Mouse (Mus musculus): ENCODE measurements around the gene Tyw1.

The Tyw1 gene

DNA sequence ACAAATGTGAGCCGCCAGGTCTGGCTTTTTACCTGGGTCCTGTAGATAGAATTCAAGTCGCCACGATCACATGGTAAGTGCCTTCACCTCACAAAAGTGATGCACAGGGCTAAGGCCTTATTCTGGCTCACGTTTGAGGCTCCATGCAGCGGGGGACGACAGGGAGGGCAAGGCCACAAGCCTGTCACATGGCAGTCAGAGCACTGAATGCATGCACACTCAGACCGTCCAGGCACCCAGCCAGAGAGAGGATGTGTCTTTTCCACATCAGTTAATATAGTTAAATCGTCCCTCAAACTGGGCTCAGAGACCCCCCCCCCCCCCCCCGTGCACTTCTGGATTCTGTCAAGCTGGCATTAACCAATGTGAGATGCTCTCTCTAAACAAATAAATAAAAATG, 60.9 kb downstream of the Tyw1 start:
- DNase-seq (ENCODE audit: low spot score in 2 of 2): no peak

DNA sequence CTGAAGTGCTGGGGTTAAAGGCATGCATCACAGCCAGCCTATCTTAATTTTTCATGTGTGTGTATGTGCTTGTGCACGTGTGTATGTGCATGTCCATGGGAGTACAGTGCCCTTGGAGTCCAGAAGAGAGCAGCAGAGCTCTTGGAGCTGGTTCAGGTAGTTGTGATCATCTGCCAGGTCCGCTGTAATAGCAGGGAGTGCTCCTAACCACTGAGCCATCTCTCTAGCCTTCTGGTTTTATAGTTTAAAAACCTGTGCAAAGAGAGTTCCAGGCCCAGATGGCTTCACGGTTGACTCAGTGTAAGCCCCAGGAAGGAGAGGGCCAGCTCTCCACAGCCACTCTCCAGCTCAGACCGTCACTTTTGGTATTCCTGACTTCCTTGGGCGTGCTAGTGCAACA, 64.4 kb downstream of the Tyw1 start:
- DNase-seq (ENCODE audit: low spot score in 2 of 2): no peak

- peak; percentile 13 to 22 for DNase-seq (ENCODE audit: low spot score in 2 of 2)
Measured at GRCm38 (mm10) chr5:130320485-130320884, 65.1 kb downstream of the Tyw1 start.

DNA sequence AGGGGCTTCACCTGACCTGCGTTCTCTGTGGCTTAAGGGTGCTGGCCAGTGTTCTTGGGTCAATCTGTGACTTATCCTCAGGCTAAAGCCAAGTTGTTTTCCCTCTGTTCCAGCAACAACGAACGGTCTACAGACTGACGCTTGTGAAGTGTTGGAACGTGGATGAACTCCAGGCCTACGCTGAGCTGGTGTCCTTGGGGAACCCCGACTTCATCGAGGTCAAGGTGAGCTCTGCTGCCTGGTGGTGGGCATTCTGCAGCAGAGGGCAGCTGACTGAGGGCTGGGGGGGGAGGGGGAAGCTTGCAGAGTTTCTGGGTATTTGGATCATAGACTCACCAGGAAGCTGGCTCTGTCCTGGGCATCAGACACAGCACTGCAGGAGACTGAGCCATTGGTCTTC, 70.1 kb downstream of the Tyw1 start:
- no peak for DNase-seq (ENCODE audit: low spot score in 2 of 2)

GRCm38 (mm10) chr5:130327615-130328263, 72.3 kb downstream of the Tyw1 start:
- DNase-seq (ENCODE audit: low spot score in 2 of 2): no peak

- DNase-seq (ENCODE audit: low spot score in 2 of 2): no peak
Measured at GRCm38 (mm10) chr5:130328366-130328765, 72.9 kb downstream of the Tyw1 start.

- DNase-seq (ENCODE audit: low spot score in 2 of 2): no peak
Measured at GRCm38 (mm10) chr5:130329889-130330288, 74.5 kb downstream of the Tyw1 start.

DNA sequence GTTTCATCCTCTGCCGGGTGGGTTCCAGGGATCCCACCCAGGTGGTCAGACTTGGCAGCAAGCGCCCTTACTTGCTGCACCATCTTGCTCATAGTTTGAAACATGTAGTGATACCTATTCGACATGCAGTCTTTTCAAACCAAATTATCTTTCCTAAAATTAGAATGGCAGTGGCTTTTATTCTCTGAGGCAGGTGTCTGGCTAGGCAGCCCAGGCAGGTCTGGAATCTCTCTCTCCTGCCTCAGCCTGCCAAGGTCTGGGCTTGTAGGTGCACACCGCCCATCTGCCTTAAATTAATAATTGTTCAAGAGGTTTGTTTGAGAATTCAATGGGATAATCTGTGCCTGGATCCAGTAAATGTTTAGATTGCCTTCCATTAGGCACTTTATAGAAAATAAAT, 75.4 kb downstream of the Tyw1 start:
- DNase-seq (ENCODE audit: low spot score in 2 of 2): no peak

DNA sequence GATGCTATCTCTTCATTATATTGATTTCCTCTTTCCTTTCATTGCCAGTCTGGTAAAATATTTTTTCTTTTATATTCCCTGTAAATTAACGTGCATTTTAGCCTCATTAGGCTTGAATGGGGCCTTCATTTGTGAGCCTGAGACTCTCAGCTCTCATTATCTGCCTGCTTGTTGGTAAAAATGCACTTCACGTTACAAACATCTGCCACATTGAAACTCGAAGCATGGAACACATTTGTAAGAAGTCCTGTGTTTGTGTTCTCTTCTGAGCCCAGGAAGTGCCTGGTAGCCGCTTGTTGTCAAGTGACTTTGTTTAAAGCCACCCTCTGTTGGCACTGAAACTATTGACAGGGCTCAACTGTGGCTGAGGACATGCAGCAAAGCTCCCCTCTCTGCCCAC, 75.8 kb downstream of the Tyw1 start:
- DNase-seq (ENCODE audit: low spot score in 2 of 2): no peak

DNA sequence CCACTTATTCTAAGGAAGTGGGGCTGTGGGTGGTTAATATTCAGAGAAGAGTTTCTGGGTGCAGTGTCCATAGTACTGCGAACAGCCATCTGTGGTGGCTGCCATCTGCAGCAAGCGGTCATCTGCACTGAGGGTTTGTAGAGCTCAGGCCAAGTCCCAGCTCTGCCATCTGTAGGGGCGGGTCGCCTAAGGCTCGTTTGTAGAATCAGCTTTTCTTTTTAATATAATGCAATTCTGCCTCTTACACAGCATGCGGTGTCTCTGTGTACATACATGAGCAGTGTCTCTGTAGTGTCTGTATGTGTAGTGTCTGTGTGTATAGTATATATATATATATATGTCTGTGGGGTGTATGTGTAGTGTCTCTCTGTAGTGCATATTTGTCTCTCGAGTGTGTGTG, 78.1 kb downstream of the Tyw1 start:
- DNase-seq (ENCODE audit: low spot score in 2 of 2): no peak

DNA sequence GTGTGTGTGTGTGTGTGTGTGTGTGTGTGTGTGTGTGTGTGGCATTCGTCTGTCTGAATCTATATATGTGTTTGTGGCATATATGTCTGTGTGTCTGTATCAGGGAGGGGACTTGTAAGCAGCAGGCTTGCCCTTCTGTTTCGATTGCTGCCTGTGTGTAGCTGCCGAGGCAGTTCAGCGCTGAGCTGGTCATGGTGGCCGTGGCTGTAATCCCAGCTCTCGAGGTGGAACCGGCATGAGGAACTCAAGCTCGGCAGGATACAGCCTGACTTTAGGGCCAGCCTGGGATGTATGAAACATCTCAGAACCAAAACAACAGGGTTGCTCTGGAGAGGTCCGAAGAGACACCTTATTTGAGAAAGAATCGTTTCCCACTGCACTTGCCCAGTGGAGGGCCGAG, 78.6 kb downstream of the Tyw1 start:
- no peak for DNase-seq (ENCODE audit: low spot score in 2 of 2)

GRCm38 (mm10) chr5:130335462-130335861, 80.0 kb downstream of the Tyw1 start:
- no peak for DNase-seq (ENCODE audit: low spot score in 2 of 2)

- no peak for DNase-seq (ENCODE audit: low spot score in 2 of 2)
Measured at GRCm38 (mm10) chr5:130340656-130341055, 85.2 kb downstream of the Tyw1 start.

GRCm38 (mm10) chr5:130344999-130345398, 89.6 kb downstream of the Tyw1 start:
- no peak for DNase-seq (ENCODE audit: low spot score in 2 of 2)

GRCm38 (mm10) chr5:130345871-130346270, 90.5 kb downstream of the Tyw1 start:
- no peak for DNase-seq (ENCODE audit: low spot score in 2 of 2)

DNA sequence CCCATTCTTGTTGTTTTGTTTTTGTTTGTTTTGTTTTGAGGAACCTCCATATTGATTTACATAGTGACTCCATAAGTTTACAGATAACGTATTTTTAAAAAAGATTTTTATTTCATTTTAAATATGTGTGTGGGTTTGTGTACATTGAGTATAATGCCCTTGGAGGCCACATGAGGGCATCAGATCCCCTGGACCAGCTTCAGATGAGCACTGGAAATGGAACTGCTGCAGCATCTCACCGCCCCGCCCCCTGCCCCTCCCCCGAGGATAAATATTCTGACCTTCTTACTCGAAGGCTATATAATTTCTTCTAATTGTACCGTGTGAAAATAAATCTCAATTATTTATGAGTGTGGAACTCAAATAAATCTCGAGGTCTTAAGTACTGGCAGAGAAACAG, 99.8 kb downstream of the Tyw1 start:
- no peak for DNase-seq (ENCODE audit: low spot score in 2 of 2)

- DNase-seq (ENCODE audit: low spot score in 2 of 2): no peak
Measured at GRCm38 (mm10) chr5:130363111-130363510, 107.7 kb downstream of the Tyw1 start.

- no peak for DNase-seq (ENCODE audit: low spot score in 2 of 2)
Measured at GRCm38 (mm10) chr5:130363773-130364172, 108.4 kb downstream of the Tyw1 start.

- DNase-seq (ENCODE audit: low spot score in 2 of 2): no peak
Measured at GRCm38 (mm10) chr5:130368236-130368635, 112.8 kb downstream of the Tyw1 start.

- no peak for DNase-seq (ENCODE audit: low spot score in 2 of 2)
Measured at GRCm38 (mm10) chr5:130369237-130369636, 113.8 kb downstream of the Tyw1 start, which contains the start of gene Caln1. TSS of gene Caln1 (plus strand) at chr5:130369455.

DNA sequence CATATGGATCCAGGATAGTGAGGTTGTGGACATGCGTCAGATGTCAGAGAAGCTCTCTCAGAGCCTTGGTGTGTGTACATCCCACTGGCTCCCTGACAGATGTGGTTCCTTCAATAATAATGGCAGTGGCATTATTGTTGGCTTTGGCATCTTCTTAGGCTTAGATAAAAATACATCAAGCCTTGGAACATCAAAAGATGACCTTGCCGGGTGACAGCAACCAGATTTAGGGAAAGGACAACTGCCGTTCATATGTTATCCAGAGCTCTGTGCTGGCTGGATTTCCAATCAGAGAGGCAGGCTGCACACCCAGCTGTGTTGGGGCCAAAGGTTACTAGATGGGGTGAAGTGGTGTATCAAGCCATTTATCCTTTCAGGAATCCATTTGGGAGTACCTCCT, 120.0 kb downstream of the Tyw1 start:
- DNase-seq (ENCODE audit: low spot score in 2 of 2): no peak

GRCm38 (mm10) chr5:130384222-130384912, 128.9 kb downstream of the Tyw1 start, which contains the start of gene A330070K13Rik:
TSS of gene A330070K13Rik (minus strand) at chr5:130384631.
- DNase-seq (ENCODE audit: low spot score in 2 of 2): peak; percentile 38 to 41

DNA sequence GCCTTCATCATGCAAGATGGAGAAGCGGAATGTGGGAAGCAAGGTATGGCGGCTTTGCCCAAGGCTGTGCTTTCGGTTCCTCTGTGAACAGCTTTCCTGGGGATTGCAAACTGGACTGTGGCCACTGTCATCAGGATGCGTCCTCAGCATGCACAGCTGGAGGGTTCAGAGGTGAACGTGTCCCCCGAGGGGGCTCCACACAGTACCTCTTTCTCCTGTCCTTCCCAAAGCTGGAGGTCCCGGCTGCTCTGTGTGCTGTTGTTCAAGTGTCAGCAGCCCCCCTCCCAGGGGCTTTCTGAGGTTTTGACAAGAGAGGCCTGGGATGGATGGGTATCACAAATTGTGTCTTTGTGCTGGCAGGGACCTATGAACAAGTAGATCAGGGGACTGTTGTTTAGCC, 131.0 kb downstream of the Tyw1 start:
- no peak for DNase-seq (ENCODE audit: low spot score in 2 of 2)

All from frontal cortex, postnatal 36 days (tissue).